Mouse (Mus musculus): Measurements from ENCODE around the gene Mctp2.

- TF ChIP-seq POLR2A (IDR thresholded peaks at IDR 0.05; ENCODE audit: borderline replicate concordance, control insufficient read depth, low read depth, low read length) (no peak), CTCF (IDR thresholded peaks at IDR 0.05; ENCODE audit: control insufficient read depth, insufficient read depth, low read length) (no peak)
Measured at GRCm38 (mm10) chr7:72260766-72261655, 45.4 kb downstream of the Mctp2 start.

Measured in bone marrow, adult 2 months (tissue).